Mouse (Mus musculus): ENCODE results near the gene Fhod1.

The Fhod1 gene

GRCm38 (mm10) chr8:105347428-105348221 lies at the start of gene Fhod1:
Gene Fhod1 (minus strand): TSS chr8:105347953.
- DNase-seq, result peak; percentile 85

DNA sequence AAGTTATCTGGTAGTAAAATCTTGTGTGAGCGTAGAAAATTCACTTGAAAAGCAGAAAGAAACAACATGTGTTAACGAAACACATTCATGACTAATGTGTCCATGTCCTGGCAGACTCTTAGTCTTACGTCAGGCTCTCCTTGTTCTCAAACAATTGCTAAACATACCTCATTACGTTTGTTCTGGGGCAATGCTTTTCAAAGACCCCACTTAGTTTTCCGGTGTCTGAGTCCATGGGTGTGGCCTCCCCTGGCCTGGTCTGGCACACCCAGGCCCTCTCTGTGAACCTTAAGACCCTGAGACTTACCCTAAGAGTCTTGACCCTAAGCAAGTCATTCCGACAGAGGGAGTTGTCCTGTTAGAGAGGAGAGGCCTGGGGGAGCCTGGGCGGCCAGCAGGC lies 46.2 kb upstream of the Fhod1 start:
- DNase-seq, result no peak

DNA sequence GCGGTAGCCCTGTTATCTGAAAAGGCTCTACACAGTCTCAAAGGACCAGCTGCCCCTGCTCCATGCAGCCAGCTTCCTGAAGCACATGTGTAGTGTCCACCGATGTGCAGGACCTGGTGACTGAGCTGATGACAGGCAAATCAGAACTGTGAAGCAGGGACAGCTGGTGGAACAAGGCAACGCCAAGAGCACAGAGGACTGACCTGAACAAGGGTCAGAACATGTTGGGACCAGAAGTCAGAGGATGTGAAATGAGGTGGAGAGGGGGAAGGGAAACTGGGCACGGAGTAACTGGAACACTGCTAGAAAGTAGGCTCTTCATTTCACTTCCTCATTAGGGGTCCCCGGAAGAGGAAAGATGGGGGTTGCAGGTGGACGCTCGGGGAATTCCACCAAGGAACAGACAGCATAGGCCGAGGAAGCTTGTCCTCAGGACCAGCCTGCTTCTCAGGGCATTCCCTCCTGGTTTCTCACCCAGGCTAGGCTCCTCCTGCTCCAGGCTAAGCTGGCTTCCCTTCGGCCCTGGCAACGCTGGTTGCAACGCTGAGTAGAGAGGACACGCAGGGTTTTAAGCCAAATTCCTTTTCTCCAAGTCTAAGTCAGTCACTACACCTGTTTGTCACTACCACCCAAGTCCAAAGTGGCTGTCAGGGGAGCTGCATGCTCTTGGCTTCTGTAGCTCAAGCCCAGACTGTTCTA lies 45.5 kb upstream of the Fhod1 start:
- no peak for DNase-seq

- DNase-seq, result no peak
Measured at GRCm38 (mm10) chr8:105389096-105389495, 41.3 kb upstream of the Fhod1 start.

DNA sequence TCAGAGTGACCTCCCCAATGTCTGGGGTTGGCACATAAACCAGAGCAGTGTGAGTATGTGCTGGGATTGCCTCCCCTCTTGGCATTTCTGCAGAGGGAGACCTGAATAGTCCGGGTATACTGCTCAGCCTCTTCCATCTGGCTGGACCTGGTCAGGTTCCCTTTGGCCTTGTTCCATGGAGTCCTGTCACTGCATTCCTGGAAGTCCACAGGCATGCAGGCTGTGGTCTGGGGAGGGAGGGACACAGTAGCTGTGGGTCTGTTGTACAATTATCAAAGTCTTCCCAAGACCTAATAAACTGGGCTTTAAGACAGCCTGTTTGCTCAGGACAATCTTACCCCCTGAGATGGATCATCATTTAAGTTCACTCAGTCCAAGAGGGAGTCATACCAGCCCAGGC lies 39.4 kb upstream of the Fhod1 start:
- DNase-seq, result no peak

DNA sequence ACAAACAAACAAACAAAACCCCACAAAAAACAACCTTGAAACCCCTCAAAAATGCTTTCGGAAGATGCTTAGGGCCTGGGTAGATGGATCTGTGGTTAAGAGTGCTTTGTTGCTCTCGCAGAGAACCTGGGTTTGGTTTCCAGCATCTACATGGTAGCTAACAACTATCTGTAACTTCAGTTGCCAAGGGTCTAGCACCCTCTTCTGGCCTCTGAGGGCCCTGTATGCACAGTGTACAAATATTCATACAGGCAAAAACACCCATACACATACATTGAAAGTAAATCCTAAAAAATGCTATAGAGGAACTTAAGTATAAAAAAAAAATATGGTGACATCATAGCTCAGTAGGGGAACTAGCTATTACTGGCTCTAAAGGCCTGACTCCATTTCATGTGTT lies 36.3 kb upstream of the Fhod1 start:
- no peak for DNase-seq

DNA sequence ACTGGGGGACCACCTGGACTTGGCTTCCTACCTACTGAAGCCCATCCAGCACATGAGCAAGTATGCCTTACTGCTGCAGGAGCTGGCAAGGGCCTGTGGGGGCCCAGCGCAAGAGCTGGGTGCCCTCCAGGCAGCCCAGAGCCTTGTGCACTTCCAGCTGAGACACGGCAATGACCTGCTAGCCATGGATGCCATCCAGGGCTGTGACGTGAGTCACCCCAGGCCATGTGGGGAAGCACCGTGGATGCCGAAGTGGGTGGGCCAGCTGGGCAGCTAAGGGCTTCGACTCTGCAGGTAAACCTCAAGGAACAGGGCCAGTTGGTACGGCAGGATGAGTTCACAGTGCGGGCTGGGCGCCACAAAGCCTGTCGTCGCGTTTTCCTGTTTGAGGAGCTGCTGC lies 32.6 kb upstream of the Fhod1 start:
- DNase-seq, result no peak

GRCm38 (mm10) chr8:105378673-105379072 lies 30.9 kb upstream of the Fhod1 start:
- DNase-seq, result no peak

GRCm38 (mm10) chr8:105374513-105374966 lies 26.8 kb upstream of the Fhod1 start:
- DNase-seq, result peak; percentile 64

DNA sequence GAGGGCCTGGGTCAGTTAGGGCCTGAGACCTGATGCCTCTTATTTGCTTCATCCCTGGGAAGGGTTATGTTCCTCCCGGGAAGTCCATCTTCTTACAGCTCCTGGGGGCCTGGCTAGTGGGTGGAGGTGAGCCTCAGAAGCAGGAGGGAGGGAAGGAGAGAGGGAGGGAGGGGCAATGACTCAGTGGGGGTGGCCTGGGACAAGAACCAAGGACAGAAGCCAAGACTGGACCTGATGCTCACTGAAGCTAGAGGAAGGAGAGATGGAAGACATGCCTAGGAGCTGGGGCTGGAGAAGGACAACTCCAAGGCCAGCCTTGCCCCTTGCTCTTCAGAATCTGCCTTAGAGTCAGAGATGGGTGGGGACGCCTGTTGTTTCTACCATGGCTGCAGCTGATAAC lies 25.3 kb upstream of the Fhod1 start, which contains the start of gene Plekhg4:
TSS of gene Plekhg4 (plus strand) at position 243 of the 400 bp plus-strand sequence.
- no peak for DNase-seq

GRCm38 (mm10) chr8:105372473-105372872 lies 24.7 kb upstream of the Fhod1 start:
- DNase-seq, result no peak

DNA sequence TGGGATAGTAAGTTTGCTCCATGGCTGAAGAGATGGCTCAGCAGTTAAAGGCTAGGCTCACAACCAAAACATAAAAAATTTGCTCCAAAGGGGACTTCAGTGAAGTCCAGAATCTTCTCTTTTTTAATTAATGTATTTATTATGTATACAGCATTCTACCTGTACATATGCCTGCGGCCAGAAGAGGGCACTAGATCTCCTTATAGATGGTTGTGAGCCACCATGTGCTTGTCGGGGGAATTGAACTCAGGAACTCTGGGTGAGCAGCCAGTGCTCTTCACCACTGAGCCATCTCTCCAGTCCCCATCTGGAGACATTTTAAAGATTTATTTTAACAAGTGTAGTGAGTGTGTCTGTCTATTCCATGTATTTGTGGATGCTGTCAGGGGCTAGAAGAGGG lies 19.4 kb upstream of the Fhod1 start:
- peak; percentile 59 for DNase-seq

DNA sequence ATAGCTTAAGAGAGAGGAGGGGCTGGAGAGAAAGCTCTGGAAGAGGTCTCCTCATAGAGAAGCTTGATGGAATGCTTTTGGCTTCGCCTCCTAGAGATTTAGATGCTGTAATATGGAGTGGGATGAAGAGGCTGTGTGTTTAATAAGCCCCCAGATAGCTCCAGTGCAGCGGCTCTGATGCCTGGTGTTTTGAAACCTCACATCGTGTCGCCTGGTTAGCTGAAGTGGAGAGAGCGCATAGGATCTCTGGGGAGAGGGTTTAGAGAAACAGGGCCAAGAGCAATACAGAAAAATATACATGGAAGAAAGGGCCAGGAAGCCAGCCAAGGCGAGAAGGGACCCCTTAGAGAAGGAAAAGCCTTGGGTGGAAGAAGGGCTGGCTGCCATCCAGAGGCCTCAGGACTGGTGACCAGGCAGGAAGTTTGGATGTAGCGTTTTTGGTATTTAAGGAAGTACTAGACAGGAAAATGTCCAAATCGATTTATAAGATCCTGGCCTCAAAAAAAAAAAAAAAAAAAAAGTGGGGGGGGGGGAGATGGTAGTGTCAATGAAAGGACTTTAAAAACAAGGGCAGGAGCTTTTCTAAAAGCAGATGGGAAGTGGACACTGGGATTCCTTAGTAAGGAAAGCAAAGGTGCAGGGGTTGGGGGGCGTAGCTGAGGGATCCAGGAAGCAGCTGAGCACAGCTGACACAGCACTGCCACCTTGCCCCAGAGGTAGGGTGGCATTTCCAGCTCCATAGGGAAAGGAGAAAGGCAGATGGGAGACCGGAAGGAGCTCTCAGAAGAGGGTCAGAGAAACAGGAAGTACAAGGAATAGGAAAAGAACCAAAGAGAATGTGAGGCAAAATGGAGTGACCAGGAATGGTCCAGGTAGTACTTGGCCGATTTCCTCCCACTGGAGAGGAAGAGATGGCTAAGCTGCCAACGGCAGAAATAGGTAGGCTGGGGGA lies 14.3 kb upstream of the Fhod1 start:
- DNase-seq, result no peak

DNA sequence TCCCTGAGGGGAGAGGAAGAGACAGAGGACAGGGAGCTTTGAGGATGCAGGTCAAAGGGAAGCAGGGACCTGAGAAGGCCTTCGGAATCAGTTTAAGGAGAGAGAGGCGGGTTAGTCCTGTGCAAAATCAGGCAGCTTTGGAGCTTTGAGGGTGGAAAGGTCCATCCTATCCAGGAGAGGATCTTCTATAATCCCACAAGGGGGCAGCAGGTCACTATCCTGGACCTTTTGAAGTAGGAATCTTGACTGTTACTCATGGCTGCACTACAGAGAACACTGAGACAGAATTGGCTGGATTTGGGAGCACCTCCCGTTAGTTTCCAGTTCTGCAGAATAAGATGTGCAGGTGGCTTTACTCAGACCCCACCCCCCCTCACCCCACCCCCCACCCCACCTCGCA lies 11.9 kb upstream of the Fhod1 start:
- DNase-seq, result no peak

DNA sequence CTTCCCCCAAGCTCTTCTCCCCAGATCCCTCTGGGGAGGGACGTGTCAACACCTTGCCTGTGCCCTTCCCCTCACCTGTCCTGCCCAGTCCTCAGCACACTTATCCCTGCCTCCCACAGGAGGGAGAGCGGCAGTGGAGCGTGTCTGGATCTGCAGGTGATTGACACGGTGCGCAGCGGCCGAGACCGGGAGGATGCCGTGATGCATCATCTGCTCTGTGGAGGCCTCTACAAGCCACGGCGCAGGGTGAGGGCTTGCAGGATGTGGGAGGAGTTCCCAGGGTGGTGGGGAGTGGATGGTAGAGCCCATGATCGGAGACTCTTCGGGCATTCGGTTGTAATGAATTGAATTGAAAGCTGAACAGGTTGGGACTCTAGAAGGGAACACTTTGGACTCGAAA lies 11.5 kb upstream of the Fhod1 start:
- DNase-seq, result no peak

DNA sequence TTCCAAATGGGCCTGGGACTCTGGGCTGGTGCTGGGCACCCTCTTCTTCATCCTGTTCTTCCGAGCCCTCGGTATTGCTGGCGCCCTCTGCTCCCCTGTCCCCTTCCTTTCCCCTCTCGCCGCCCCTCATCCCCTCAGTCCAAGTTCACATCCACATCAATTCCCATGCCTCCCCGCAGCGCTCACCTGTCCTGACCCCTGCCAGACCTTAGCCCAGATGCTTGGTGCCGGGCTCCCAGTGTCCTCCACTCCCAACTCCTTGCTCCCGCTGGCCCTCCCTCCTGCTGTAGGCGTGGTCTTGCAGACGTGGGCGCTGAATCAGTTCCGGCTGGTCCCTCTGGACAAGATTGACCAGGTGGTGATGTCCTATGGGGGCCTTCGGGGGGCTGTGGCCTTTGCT lies 8.9 kb upstream of the Fhod1 start:
- DNase-seq, result no peak

GRCm38 (mm10) chr8:105355179-105356024 lies 7.6 kb upstream of the Fhod1 start:
- DNase-seq, result peak; percentile 70

GRCm38 (mm10) chr8:105354549-105354948 lies 6.8 kb upstream of the Fhod1 start:
- DNase-seq, result no peak

GRCm38 (mm10) chr8:105353583-105354135 lies 5.9 kb upstream of the Fhod1 start:
- no peak for DNase-seq

GRCm38 (mm10) chr8:105350186-105350585 lies 2.4 kb upstream of the Fhod1 start:
- no peak for DNase-seq

GRCm38 (mm10) chr8:105349096-105349771 lies 1.5 kb upstream of the Fhod1 start:
- peak; percentile 52 for DNase-seq
